Mouse (Mus musculus): ENCODE measurements around the gene Atp10a. TPM values are rescaled to one million over a fixed set of nuclear protein-coding genes. Genes with fewer than 3 reads are reported as not detected.
A peak's percentile ranks its signal among the peaks of the same experiment; 100 is the strongest.

Gene Atp10a
- total RNA-seq, 2 experiments from 2014 or later = 6.6 to 8.8 TPM

DNA sequence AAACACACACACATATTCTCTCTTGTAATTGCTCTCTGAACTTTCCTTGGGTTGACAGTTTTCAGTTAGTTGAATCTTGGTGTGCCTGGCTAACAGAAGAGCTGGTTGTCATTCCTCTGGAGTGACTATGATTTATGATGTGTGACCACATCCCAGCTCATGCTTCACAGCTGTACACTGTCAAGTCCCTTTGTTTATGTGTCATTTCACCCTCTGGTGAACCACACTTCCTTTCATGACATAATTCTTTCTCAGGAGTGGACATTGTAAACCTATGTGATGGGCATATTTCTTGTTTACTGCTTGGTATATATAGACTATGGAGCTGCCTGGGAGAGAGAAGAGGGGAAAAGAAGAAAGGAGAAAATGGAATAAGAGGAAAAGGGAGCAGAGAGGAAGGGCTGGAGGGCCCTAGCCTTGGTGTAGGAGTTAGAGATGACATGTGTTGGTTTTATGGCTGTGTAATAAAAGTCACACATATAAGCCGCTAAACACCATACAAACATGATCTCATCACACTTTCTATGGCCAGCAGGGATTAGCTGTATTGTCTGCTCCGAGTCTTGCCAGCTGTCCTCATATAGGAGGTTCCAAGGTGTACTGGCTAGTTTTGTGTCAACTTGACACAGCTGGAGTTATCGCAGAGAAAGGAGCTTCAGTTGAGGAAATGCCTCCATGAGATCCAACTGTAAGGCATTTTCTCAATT lies 81.0 kb downstream of the Atp10a start:
- no peak for DNase-seq (ENCODE audit: low spot score in 2 of 2)

DNA sequence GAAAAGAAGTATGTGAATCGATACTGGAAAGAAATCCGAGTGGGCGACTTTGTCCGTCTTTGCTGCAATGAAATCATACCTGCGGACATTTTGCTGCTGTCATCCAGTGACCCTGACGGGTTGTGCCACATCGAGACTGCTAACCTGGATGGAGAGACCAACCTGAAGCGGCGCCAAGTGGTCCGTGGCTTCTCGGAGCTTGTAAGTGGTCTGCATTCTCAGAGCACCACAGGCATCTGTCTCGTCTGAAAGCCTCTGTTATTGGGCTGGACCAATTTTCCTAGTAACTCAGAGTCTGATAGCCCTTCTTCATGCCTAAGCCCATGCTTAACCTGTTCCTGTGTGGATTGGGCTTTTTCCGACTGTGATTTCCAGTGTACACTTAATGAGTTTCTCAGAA lies 84.2 kb downstream of the Atp10a start:
- DNase-seq (ENCODE audit: low spot score in 2 of 2) = no peak

DNA sequence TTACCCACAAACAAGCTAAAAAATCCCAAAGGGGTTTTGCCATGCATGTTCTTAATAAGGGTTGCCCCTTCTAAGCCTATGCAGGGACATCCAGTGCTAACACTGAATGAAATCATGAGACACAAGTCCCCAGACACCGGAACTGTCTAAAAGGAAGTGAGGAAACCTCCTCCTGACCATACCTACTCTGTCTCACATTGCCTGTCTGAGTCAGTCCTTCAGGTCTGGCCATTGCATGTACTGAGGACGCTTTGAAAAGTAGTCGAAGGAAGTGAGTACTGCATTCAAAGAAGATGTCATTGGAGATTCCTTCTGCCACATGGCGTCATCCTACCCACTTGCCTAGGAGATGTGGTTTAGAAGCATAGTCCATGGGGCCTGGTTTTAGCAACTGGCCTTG lies 84.9 kb downstream of the Atp10a start:
- DNase-seq (ENCODE audit: low spot score in 2 of 2) = no peak

DNA sequence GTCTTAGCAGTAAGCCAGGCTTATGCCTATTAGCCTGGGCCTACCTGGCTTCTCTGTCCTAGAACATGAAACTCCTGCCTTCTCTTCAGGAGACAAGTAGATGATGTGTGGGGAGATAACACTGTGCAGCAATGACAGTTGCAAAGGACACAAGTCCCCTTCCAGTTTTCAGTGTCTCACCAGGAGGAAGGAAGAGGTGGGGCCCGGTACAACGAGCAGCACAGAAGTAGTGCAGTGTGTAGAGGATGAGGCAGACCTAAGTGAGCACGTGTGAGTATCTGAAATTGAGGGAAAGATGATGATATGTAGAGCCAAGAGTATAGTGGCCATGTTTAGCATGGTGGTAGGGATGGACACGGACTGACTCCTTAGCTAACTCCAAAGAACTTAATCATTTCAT lies 86.0 kb downstream of the Atp10a start:
- no peak for DNase-seq (ENCODE audit: low spot score in 2 of 2)

DNA sequence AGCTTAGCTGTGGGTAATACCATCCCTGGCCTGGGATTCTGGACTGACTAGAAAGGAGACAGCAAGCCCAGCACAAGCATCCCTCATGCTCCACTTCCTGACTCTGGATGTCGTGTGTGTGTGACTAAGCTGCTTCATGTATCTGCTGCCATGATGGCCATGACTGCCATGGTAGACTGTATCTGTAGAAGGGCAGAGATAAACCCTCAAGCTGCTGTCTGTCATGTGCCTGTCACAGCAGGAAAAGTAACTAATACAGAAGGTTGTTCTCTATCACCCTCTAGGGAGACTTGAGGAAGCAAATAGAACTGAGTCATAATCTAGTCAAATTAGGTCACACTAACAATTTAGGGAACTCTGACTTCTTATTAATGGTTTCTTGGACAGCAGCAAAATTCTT lies 86.7 kb downstream of the Atp10a start:
- no peak for DNase-seq (ENCODE audit: low spot score in 2 of 2)

DNA sequence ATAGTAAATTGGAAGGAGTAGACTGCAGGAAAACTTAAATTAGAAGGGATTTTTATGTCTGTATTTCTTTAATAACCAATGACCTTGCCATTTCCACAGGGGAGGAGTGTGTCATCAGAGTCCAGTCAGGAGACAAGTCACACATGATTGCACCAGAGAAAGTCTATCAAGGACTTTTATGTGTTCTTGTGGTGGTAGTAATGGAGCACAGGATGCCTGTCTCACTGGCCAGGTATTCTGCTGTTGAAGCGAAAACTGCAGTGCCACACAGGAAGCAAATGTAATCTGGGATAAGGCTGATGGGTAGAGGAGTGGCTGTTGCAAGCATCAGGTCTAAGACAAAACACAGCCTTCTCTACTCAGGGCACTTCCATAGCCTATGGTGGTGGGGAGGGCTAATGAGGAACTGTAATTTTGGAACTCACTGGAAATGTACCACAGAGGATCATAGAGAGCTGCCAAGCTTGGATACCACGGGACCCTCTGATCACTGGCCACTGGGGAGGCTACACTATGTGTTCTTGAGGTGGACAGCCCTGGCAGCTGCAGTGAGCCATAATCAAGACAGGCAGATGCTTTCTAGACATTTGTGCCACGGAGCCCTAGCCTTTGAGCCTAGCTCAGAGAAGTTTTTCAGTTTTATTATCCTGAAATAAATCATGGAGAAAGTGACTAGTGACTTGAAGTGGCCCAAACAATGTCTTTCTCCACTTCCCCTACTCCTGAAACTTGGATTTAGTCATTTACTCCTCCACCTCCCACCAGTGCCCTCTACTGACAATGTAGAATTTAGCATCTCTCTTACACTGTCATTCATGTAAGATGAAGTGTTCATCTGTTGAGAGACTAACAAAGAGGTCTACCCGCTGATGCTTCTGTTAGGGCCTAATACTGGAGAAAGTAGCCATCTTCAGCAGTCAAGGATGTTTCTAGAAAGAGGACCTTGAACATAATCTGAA lies 87.7 kb downstream of the Atp10a start:
- no peak for DNase-seq (ENCODE audit: low spot score in 2 of 2)

DNA sequence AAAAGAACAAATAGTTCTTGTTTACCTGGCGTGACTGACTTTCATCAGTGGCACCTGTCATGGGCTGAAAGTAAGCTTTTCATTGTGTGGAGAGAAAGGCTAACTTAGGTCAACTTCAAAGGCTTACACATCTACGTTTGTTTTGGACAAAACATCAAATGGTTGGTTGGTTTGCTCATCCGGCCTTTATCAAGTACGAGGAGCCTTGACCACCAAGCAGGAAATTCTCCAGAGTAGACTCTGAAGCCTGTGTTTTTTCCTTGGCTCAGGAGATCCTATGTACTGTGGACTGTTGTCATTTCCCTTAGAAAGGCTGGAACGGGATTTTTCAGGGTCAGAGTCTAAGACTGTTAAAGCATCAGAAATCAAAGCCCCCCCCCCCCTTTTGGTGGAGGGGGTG lies 90.9 kb downstream of the Atp10a start:
- DNase-seq (ENCODE audit: low spot score in 2 of 2) = no peak

DNA sequence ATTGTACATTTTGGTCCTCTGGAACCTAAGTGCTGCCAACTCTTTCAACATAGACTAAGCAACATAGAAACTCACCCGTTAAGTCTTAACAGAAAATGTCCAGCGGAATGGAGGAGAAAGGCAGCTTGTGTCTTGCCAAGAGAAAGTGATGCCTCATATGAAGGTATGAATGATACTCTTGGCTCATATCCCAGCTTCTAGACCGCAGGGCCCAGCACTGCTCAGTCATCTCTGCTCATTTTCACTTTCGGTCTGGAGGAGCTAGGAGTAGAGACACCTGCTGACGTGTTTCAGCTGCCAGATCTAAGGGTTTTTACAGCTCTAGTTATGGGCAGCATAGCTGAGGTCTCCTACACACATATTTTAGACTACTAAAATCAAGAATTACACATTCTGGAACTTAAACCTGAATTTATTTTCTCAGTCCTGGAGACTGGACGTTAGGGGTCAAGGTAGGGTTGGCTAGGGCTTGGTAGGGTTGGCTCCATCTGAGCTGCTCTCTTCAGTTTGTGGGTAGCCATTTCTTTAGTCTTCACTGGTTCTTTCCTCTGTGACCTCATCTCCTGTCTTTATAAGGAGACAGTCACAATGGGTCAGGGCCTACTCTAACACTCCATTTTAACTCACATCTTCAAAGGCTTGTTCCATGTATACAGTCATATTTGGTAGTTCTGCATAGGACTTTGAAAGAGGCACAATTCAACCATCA lies 94.1 kb downstream of the Atp10a start:
- no peak for DNase-seq (ENCODE audit: low spot score in 2 of 2)

DNA sequence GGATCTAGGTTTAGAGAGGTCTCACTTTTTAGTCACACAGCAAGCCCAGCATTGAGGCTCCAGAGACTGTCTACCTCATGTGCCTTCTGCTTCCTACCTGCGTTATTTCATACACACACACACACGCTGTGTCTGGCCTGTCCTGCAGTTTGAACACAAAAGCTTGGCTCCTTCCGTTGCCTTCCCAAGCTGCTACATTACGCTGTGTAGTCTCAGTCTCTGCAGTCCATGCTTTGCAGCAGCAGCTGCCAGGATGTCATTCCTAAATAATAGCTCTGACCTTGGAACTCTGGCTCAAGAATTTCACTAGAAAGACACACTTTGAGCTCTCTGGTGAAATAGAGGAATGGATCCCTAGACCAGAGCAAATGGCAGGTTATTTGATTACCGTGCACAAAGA lies 96.1 kb downstream of the Atp10a start:
- DNase-seq (ENCODE audit: low spot score in 2 of 2) = no peak

DNA sequence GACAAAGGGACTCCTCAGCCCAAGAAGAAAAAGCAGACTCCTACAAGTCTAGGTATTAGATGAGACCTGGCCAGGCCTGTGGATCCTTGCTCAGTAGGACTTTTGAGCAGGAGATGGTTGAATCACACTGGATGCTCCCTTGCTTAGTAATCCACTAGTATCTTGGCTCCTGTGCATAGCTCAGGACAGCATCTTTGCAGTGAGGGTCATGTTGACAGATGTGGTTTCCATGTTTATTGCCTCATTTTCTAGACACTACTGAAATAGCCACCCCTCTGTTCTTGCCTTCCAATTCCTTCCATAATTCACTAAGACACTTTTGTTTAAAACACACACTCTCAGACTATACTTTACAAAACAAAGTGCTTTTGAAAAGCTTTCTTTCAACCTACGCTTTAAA lies 98.1 kb downstream of the Atp10a start:
- DNase-seq (ENCODE audit: low spot score in 2 of 2) = no peak

DNA sequence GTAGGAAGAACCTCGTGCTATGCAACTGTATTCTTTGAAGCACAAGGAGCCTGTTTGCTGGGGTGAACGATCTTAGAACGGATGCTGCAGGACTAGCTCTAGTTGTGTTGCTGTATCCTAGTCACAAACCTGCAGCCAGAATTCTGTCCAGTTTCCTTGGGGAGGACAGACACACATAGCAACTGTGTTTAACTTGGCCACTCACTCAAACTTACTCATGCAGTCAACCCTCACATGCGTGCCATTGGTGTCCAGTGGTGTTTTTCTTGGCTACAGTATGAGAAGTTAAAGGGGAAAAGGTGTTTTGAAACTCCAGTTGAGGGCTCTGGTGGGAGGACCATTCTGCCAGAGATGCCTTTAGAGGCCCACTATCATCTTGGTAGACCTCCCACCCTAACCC lies 98.6 kb downstream of the Atp10a start:
- no peak for DNase-seq (ENCODE audit: low spot score in 2 of 2)

DNA sequence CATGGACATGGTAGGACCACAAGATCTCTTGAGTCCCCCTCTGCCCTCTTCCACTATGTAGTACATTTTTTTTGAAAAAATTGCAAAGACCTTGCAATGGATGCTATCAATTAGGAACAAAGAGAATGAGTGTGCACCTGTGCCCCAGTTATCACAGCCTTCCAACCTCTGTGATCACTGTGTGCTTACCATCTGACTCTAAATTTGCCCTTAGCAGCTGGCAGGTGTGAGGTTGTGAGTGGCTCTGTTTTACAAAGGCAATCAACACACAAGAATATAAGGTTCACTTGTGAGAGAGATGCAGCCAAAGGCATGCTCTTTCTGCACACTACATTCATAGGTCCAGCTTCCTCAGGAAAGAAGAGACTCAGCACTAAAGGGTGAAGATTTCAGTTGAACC lies 99.1 kb downstream of the Atp10a start:
- no peak for DNase-seq (ENCODE audit: low spot score in 2 of 2)

DNA sequence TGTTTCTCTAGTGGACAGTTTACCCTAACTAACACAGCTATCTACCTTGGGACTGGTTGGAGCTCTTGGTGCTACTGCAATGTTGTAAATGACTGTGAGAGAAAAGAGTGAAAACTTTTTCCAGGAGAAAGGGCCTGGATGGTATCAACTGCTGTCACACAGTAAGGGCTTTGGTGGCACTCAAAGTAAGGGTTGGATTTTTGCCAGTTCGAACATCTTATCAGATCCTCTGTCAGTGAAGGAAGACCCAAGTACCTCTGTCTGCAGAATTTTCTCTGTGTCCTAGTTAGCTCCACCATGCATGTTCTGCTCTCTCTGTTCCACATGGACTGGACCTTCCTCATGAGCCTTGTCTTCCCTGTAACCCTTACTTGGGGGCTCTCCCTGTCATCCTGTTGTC lies 99.9 kb downstream of the Atp10a start:
- DNase-seq (ENCODE audit: low spot score in 2 of 2) = no peak

DNA sequence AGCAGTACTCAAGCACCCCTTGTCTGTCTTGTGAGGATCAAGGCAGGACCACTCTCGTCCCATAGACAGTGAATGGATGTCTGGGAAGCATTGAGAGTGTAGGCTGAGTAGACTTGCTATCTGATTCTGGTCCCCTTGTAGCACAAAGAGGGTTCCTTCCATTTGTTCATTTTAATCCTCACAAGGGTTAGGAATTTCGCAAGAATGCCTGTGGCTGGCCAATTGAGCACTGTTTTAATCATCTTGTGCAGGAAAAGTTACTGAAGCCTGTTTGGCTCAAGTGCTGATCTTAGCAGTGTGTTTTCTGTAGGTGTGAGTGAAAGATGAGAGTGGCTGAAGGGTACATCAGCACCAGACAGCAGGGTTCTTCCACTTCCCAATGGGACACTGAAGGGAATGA lies 101.4 kb downstream of the Atp10a start:
- DNase-seq (ENCODE audit: low spot score in 2 of 2) = no peak

DNA sequence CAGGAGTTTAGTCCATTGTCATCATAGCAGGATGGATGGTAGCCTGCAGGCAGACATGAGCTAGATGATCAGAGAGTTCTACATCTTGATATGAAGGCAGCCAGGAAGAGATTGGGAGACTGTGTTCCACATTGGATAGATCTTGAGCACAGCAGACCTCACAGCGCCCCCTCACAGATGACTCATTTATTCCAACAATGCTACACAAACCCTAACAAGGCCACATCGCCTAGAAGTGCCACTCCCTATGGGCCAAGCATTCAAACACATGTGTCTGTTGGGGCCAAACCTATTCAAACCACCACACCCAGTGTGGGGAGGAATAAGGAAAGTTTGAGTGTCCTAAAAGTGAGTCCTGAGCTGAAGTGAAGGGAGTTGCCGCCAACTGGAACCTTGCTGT lies 102.4 kb downstream of the Atp10a start:
- no peak for DNase-seq (ENCODE audit: low spot score in 2 of 2)

DNA sequence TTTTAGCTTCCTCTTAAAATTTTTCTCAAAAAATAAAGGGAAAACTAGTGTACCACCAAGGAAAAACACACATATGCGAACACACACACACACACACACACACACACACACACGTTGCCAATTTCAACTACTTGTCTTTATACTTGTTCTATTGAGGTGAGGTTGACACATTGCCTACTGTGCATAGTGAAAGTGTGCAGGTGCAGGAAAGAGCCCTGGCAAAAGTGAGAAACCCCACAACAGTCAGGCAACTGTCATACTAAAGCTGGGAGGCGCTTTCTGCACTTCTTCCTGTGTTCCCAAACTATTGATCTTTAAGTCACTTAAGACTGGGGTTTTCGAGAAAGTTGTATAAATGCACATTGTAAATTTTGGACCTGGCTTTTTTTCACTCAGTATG lies 103.3 kb downstream of the Atp10a start:
- no peak for DNase-seq (ENCODE audit: low spot score in 2 of 2)

DNA sequence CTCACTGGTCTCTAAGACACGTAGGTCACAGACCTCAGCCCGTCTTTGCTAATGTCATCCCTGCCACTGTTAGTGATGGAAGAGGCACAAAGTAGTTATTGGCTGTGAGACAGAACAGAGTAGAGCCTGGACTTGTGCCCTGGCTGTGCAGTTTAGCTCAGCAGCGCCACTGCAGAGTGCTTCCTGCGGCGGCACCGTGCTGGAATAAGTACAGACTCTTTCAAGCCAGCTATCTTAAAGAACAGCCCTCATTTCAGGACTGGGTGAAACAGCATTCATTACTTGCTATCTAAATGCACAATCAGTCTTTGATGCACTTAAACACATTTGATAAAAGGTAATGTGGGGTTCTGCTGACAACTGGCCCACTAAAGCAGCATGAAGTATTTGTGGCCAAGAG lies 111.3 kb downstream of the Atp10a start:
- peak; percentile 54 to 55 for DNase-seq (ENCODE audit: low spot score in 2 of 2)

DNA sequence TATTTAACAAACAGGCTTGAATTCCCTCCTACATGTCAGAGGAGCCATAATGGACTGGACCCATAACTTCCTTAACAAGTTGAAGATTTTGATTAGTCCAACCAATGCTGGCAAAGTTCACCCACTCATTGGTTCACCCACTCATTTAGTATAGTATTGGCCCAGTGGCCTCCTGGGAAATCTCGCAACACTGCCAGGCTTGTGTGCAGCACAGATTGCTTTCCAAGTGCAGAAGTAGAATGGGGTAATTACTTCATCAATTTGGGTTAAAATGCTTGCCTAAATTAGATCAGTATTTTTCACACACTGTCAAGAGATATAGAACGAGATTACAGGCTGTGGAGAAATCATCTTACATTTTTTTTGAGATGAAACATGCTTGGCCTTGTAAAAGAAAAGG lies 112.3 kb downstream of the Atp10a start:
- no peak for DNase-seq (ENCODE audit: low spot score in 2 of 2)

DNA sequence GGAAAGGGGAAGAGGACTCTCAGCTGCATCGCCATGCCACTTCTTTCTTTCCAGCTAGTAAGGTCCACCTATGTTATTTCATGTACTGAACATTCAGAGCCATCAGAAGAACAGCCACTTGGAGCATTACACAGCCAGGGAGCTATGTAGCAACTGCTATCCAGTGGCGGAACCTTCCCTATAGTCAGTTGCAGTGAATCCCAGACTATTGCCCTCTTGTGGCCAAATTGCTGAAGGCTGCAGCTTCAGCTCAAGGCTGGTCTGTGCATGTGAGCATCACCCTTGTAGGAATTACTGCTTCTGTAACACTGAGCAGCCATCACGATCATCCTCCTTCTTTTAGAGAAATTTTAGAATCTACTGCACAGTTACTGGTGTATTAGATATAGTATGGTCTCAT lies 114.3 kb downstream of the Atp10a start:
- peak; percentile 16 to 26 for DNase-seq (ENCODE audit: low spot score in 2 of 2)

DNA sequence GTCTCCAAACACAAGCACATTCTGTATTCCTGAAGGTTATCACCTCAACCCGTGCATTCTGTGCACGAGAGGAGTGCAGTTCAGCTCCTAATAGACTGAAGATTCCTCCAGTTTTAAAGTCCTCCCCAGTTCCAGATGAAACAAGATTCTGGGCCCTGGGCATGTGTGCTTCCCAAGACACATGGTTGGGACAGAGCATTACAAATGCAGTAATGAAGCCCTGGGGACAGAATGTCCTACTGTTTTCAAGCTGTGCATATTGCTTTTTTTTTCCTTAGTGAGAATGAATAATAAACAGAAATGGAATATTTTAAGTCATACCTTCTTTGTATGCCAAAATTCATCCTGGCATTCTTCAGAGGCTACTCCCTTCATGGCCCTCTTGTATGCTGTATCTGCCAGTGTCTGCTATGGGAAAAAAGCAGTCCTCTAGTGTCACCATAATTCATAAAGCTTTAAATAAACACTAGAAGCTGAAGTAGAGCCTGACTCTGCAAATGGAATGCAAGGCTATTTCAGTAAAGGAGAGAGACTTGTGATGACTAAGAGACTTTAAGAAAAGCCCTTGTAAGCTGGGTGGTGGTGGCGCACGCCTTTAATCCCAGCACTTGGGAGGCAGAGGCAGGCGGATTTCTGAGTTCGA lies 116.2 kb downstream of the Atp10a start:
- DNase-seq (ENCODE audit: low spot score in 2 of 2) = no peak

DNA sequence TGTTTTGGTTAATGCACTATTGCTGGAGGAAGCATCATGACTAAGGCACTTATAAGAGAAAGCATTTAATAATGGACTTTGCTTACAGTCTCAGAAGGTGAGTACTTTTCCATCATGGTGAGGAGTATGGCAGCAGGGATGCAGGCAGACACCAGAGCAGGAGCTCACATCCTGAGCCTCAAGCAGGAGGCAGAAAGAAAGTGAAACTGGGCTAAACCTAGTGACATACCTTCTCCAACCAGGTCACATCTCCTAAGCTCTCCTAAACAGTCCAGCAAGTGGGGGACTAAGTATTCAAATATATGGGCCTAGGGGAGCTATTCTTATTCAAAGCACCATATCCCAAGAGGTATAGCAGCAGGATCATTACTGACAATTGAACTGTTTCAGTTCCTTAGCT lies 123.2 kb downstream of the Atp10a start:
- no peak for DNase-seq (ENCODE audit: low spot score in 2 of 2)
